Mouse (Mus musculus): ENCODE results near the gene Phlda3.
A peak's percentile ranks its signal among the peaks of the same experiment; 100 is the strongest.

The Phlda3 gene

GRCm38 (mm10) chr1:135810180-135810579, 44.3 kb downstream of the Phlda3 start:
- TF ChIP-seq POU5F1 (IDR thresholded peaks at IDR 0.05; ENCODE audit: borderline replicate concordance, low read length): no peak
- TF ChIP-seq NANOG (IDR thresholded peaks at IDR 0.05; ENCODE audit: borderline replicate concordance, low read length): no peak
- TF ChIP-seq CTCF (conservative IDR thresholded peaks at IDR 0.05; ENCODE audit: low read length): no peak
- Histone ChIP-seq H3K4me1 (replicated peaks; ENCODE audit: low read depth, low read length) (peaks cover 55% of the 10 kb centered on the region), H3K27me3 (ENCODE audit: insufficient read depth, low read length) (peaks cover 20% of the 10 kb centered on the region), H3K36me3 (ENCODE audit: insufficient read depth, low read length) (no peaks in the 10 kb centered on the region), H3K4me3 (replicated peaks; ENCODE audit: low read length) (no peak overlapping the region), H3K9me3 (ENCODE audit: low read length) (no peaks in the 10 kb centered on the region)

- Histone ChIP-seq H3K27me3 (ENCODE audit: insufficient read depth, low read length) (peaks cover 29% of the 10 kb centered on the region), H3K4me3 (replicated peaks; ENCODE audit: low read length) (no peak overlapping the region), H3K4me1 (replicated peaks; ENCODE audit: low read depth, low read length) (peaks cover 50% of the 10 kb centered on the region), H3K36me3 (ENCODE audit: insufficient read depth, low read length) (no peaks in the 10 kb centered on the region), H3K9me3 (ENCODE audit: low read length) (no peaks in the 10 kb centered on the region)
- TF ChIP-seq NANOG (IDR thresholded peaks at IDR 0.05; ENCODE audit: borderline replicate concordance, low read length) (no peak), CTCF (conservative IDR thresholded peaks at IDR 0.05; ENCODE audit: low read length) (peak; percentile 100)
These were observed 45.2 kb downstream of the Phlda3 start for GRCm38 (mm10) chr1:135811016-135811646.

GRCm38 (mm10) chr1:135812205-135812604, 46.3 kb downstream of the Phlda3 start:
- no peaks in the 10 kb centered on the region for H3K36me3 ChIP-seq (ENCODE audit: insufficient read depth, low read length)
- H3K9me3 ChIP-seq (ENCODE audit: low read length): no peaks in the 10 kb centered on the region
- H3K4me3 ChIP-seq (replicated peaks; ENCODE audit: low read length): no peak overlapping the region
- no peak for TF ChIP-seq CTCF (conservative IDR thresholded peaks at IDR 0.05; ENCODE audit: low read length)
- no peak for TF ChIP-seq NANOG (IDR thresholded peaks at IDR 0.05; ENCODE audit: borderline replicate concordance, low read length)
- TF ChIP-seq POU5F1 (IDR thresholded peaks at IDR 0.05; ENCODE audit: borderline replicate concordance, low read length): no peak
- peaks cover 46% of the 10 kb centered on the region for H3K4me1 ChIP-seq (replicated peaks; ENCODE audit: low read depth, low read length)
- peaks cover 39% of the 10 kb centered on the region for H3K27me3 ChIP-seq (ENCODE audit: insufficient read depth, low read length)

DNA sequence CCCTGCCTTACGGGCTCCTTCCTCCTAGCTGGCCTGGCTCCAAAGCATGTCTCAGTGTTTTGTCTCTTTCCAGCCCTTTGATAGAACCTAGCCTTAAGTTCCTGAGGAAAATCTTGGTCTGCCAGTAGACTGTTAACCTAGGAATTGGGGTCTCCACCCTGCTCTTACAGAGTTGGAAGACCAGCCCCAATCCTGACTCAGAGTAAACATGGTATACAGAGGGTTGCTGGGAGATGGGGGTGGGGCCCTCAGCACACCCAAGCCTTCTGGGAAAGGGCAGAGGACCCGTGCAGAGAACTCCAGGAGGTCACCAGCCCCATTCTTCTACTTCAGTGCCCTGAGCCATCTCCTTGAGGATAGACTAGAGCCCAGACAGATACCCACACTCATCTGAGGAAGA, 46.7 kb downstream of the Phlda3 start:
- Histone ChIP-seq H3K4me3 (replicated peaks; ENCODE audit: low read length) (peak overlapping the region; percentile 53; the same call in 1 of the 2 replicates), H3K36me3 (ENCODE audit: insufficient read depth, low read length) (no peaks in the 10 kb centered on the region), H3K4me1 (replicated peaks; ENCODE audit: low read depth, low read length) (peaks cover 44% of the 10 kb centered on the region), H3K9me3 (ENCODE audit: low read length) (no peaks in the 10 kb centered on the region), H3K27me3 (ENCODE audit: insufficient read depth, low read length) (peaks cover 44% of the 10 kb centered on the region)
- TF ChIP-seq NANOG (IDR thresholded peaks at IDR 0.05; ENCODE audit: borderline replicate concordance, low read length) (no peak), CTCF (conservative IDR thresholded peaks at IDR 0.05; ENCODE audit: low read length) (no peak), POU5F1 (IDR thresholded peaks at IDR 0.05; ENCODE audit: borderline replicate concordance, low read length) (no peak)

DNA sequence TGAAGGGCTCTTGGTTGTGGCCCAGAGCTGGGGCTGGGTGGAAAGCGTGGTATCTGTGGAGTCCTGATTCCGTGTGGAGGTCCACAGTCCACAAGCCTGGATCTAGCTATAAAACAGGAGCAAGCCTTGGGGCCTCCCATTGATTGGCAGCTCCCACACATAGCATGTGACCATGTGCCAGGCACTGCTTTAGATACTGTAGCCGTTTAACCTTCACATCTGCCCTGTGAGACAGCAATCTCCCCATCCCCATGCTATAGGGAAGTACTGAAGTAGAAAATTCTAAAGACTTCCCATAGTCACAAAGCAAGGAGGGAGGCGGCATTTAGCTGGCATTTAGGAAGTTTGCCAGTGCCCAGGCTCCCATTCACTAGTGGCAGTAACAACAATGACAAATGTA, 47.2 kb downstream of the Phlda3 start:
- TF ChIP-seq NANOG (IDR thresholded peaks at IDR 0.05; ENCODE audit: borderline replicate concordance, low read length) (no peak), CTCF (conservative IDR thresholded peaks at IDR 0.05; ENCODE audit: low read length) (no peak), POU5F1 (IDR thresholded peaks at IDR 0.05; ENCODE audit: borderline replicate concordance, low read length) (no peak)
- no peaks in the 10 kb centered on the region for H3K9me3 ChIP-seq (ENCODE audit: low read length)
- no peaks in the 10 kb centered on the region for H3K36me3 ChIP-seq (ENCODE audit: insufficient read depth, low read length)
- H3K4me1 ChIP-seq (replicated peaks; ENCODE audit: low read depth, low read length): peaks cover 44% of the 10 kb centered on the region
- peak overlapping the region; percentile 53; the same call in 1 of the 2 replicates for H3K4me3 ChIP-seq (replicated peaks; ENCODE audit: low read length)
- peaks cover 48% of the 10 kb centered on the region for H3K27me3 ChIP-seq (ENCODE audit: insufficient read depth, low read length)

- peaks cover 44% of the 10 kb centered on the region for H3K4me1 ChIP-seq (replicated peaks; ENCODE audit: low read depth, low read length)
- H3K9me3 ChIP-seq (ENCODE audit: low read length): no peaks in the 10 kb centered on the region
- no peak overlapping the region for H3K4me3 ChIP-seq (replicated peaks; ENCODE audit: low read length)
- no peak for TF ChIP-seq CTCF (conservative IDR thresholded peaks at IDR 0.05; ENCODE audit: low read length)
- no peak for TF ChIP-seq POU5F1 (IDR thresholded peaks at IDR 0.05; ENCODE audit: borderline replicate concordance, low read length)
- no peak for TF ChIP-seq NANOG (IDR thresholded peaks at IDR 0.05; ENCODE audit: borderline replicate concordance, low read length)
- peaks cover 55% of the 10 kb centered on the region for H3K27me3 ChIP-seq (ENCODE audit: insufficient read depth, low read length)
- no peaks in the 10 kb centered on the region for H3K36me3 ChIP-seq (ENCODE audit: insufficient read depth, low read length)
These were observed 47.9 kb downstream of the Phlda3 start for GRCm38 (mm10) chr1:135813687-135814395.

- H3K27me3 ChIP-seq (ENCODE audit: insufficient read depth, low read length): peaks cover 62% of the 10 kb centered on the region
- no peak overlapping the region for H3K4me3 ChIP-seq (replicated peaks; ENCODE audit: low read length)
- H3K9me3 ChIP-seq (ENCODE audit: low read length): no peaks in the 10 kb centered on the region
- peaks cover 49% of the 10 kb centered on the region for H3K4me1 ChIP-seq (replicated peaks; ENCODE audit: low read depth, low read length)
- H3K36me3 ChIP-seq (ENCODE audit: insufficient read depth, low read length): no peaks in the 10 kb centered on the region
- TF ChIP-seq POU5F1 (IDR thresholded peaks at IDR 0.05; ENCODE audit: borderline replicate concordance, low read length): no peak
- no peak for TF ChIP-seq CTCF (conservative IDR thresholded peaks at IDR 0.05; ENCODE audit: low read length)
- no peak for TF ChIP-seq NANOG (IDR thresholded peaks at IDR 0.05; ENCODE audit: borderline replicate concordance, low read length)
These were observed 48.6 kb downstream of the Phlda3 start for GRCm38 (mm10) chr1:135814531-135814930.

DNA sequence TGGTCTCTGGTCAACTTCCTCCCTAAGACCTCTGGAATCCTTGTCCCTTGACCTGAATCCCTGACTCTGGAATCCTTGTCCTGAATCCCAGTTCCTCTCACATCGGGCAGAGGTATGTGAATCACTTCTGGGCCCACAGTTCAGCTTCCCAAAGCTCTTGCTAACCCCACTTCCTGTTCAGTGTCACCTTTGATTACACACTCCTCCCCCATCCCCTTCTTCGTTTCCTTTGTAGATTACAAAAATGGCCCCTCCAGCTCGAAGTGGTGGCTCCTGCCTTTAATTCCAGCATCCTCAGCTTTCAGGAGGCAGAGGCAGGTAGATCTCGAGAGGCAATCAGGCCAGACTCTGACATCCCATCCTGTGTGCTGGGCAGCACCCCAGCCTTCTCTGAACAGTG, 51.7 kb downstream of the Phlda3 start:
- TF ChIP-seq CTCF (conservative IDR thresholded peaks at IDR 0.05; ENCODE audit: low read length) (no peak), POU5F1 (IDR thresholded peaks at IDR 0.05; ENCODE audit: borderline replicate concordance, low read length) (no peak), NANOG (IDR thresholded peaks at IDR 0.05; ENCODE audit: borderline replicate concordance, low read length) (no peak)
- no peaks in the 10 kb centered on the region for H3K36me3 ChIP-seq (ENCODE audit: insufficient read depth, low read length)
- peaks cover 82% of the 10 kb centered on the region for H3K27me3 ChIP-seq (ENCODE audit: insufficient read depth, low read length)
- H3K9me3 ChIP-seq (ENCODE audit: low read length): peaks cover 4% of the 10 kb centered on the region; the same call in 1 of the 2 replicates
- no peak overlapping the region for H3K4me3 ChIP-seq (replicated peaks; ENCODE audit: low read length)
- H3K4me1 ChIP-seq (replicated peaks; ENCODE audit: low read depth, low read length): peaks cover 51% of the 10 kb centered on the region
